Mouse (Mus musculus): ENCODE measurements around the gene Aldh1a7. TPM values are rescaled to one million over a fixed set of nuclear protein-coding genes. Genes with fewer than 3 reads are reported as not detected.
"Not testable (repeated sequence)": the region's sequence is repeated elsewhere in the genome, so short reads cannot be mapped to it uniquely, and the experiment has no call there.

Aldh1a7 gene
- polyA plus RNA-seq, 1 experiment from 2014 or later, result 1.0 TPM

DNA sequence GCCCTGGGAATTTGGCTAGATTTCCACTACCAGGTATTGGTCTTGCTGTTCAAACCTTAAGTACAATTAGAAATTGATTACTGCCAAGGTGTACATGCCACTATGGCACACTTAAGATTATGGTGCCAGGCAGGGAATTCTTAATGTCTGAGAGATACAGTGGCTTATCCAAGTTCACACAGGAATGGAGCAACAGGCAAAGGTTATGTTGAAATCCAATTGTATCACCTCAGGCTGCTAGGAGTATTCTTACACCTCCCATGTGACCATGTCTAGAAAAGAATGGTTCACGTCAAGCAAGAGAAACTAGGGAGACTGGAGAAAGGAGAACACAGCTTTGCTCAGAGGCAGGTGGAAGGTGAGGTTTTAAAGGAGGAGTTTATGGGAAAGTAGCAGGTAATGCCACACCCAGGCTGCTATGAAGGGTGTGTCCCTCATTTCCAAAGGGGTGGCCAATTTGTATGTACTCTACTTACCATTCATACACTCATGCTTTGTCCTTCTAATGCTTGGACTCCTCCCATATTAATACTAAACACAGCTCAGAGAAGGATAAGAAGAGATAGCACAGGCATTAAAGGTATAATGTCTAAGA lies 74.2 kb downstream of the Aldh1a7 start:
- ATAC-seq (ENCODE audit: low read depth), result no peak
- Histone ChIP-seq H3K4me1 (ENCODE audit: control insufficient read depth, low read depth, low read length) (no peaks in the 10 kb centered on the region), H3K27ac (ENCODE audit: low read length) (no peak overlapping the region), H3K27me3 (ENCODE audit: control insufficient read depth, insufficient read depth, low read depth, low read length) (no peaks in the 10 kb centered on the region), H3K9me3 (replicated peaks; ENCODE audit: control insufficient read depth, low read length) (no peaks in the 10 kb centered on the region), H3K36me3 (ENCODE audit: control insufficient read depth, insufficient read depth) (no peaks in the 10 kb centered on the region), H3K4me2 (ENCODE audit: low read depth, low read length) (no peak overlapping the region), H3K4me3 (ENCODE audit: low read depth, low read length) (no peak overlapping the region), H3K9ac (ENCODE audit: low read depth, low read length) (no peak overlapping the region)
- WGBS (ENCODE audit: insufficient replicate concordance), result 46% methylated on average over 1 of the region's 1 CpGs

DNA sequence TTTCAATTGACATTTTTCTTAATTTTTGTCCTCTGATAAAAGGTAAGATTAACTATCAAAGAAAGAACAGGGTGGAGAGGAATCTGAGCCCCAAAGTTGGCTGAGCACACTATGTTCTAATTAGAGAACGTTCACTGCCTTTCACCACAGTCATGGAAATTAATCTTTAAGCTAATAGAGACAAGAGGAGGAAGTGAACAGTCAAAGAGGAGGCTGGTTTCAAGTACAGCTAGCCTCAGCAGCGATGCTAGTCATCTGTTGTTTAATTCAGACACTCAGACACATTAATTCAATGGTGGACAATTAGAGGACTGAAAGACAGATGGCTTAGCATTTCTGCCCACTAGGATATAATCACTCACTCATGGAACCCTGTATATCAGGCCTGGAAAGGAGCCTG lies 77.4 kb downstream of the Aldh1a7 start:
- Histone ChIP-seq H3K36me3 (ENCODE audit: control insufficient read depth, insufficient read depth) (no peaks in the 10 kb centered on the region), H3K4me1 (ENCODE audit: control insufficient read depth, low read depth, low read length) (no peaks in the 10 kb centered on the region), H3K27ac (ENCODE audit: low read length) (no peak overlapping the region), H3K9me3 (replicated peaks; ENCODE audit: control insufficient read depth, low read length) (no peaks in the 10 kb centered on the region), H3K4me2 (ENCODE audit: low read depth, low read length) (no peak overlapping the region), H3K27me3 (ENCODE audit: control insufficient read depth, insufficient read depth, low read depth, low read length) (no peaks in the 10 kb centered on the region), H3K9ac (ENCODE audit: low read depth, low read length) (no peak overlapping the region), H3K4me3 (ENCODE audit: low read depth, low read length) (no peak overlapping the region)
- WGBS (ENCODE audit: insufficient replicate concordance), result 24% methylated on average over 2 of the region's 2 CpGs
- ATAC-seq (ENCODE audit: low read depth), result no peak

DNA sequence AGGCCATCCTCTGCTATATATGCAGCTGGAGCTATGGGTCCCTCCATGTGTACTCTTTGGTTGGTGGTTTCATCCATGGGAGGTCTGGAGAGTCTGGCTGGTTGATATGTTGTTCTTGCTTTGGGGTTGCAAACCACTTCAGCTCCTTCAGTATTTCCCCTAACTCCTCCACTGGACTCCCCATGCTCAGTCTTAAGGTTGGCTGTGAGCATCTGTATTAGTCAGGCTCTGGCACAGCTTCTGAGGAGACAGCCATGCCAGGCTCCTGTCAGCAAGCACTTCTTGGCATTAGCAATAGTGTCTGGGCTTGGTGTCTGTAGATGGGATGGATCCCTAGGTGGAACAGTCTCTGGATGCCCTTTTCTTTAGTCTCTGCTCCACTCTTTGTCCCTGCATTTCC lies 79.9 kb downstream of the Aldh1a7 start:
- not testable (repeated sequence) for H3K27ac ChIP-seq (ENCODE audit: low read length)

DNA sequence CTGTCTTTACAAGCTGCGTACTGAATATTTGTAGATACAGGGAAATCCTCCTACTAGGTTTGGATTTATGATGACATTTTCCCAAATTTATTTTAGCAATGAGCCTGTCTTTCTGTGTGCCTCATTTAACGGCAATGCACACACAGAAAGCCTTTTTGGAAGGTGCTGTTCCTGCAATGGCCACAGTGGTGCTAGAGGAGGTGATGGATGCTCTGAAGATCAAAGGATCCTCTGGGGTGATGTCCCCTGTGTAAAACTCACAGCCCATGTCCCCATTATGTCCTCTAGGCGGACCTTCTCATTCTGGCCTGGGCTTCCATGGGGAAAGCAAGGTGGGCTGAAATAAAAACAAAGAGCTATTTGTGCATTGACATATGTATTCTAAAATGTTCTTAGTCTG lies 83.0 kb downstream of the Aldh1a7 start:
- Histone ChIP-seq H3K4me2 (ENCODE audit: low read depth, low read length) (no peak overlapping the region), H3K27me3 (ENCODE audit: control insufficient read depth, insufficient read depth, low read depth, low read length) (no peaks in the 10 kb centered on the region), H3K27ac (ENCODE audit: low read length) (no peak overlapping the region), H3K9me3 (replicated peaks; ENCODE audit: control insufficient read depth, low read length) (no peaks in the 10 kb centered on the region), H3K9ac (ENCODE audit: low read depth, low read length) (no peak overlapping the region), H3K4me3 (ENCODE audit: low read depth, low read length) (no peak overlapping the region), H3K4me1 (ENCODE audit: control insufficient read depth, low read depth, low read length) (no peaks in the 10 kb centered on the region), H3K36me3 (ENCODE audit: control insufficient read depth, insufficient read depth) (no peaks in the 10 kb centered on the region)
- ATAC-seq (ENCODE audit: low read depth), result no peak
- 52% methylated on average over 3 of the region's 3 CpGs for WGBS (ENCODE audit: insufficient replicate concordance)

More for the DNA sequence above, 79.9 kb downstream of the Aldh1a7 start:
- H3K4me3 ChIP-seq (ENCODE audit: low read depth, low read length); H3K36me3 ChIP-seq (ENCODE audit: control insufficient read depth, insufficient read depth); ATAC-seq (ENCODE audit: low read depth); H3K4me2 ChIP-seq (ENCODE audit: low read depth, low read length); H3K9me3 ChIP-seq (replicated peaks; ENCODE audit: control insufficient read depth, low read length); H3K4me1 ChIP-seq (ENCODE audit: control insufficient read depth, low read depth, low read length); H3K9ac ChIP-seq (ENCODE audit: low read depth, low read length); H3K27me3 ChIP-seq (ENCODE audit: control insufficient read depth, insufficient read depth, low read depth, low read length): not testable (repeated sequence)

Other genes with a start within 250 kb of the Aldh1a7 start
- 0.70 and 1.3 TPM in 2 replicates for gene Aldh1a1, start 234.8 kb downstream of the Aldh1a7 start, polyA plus RNA-seq (2015; fragmentation: Nextera tagmentation; extraction: Ambion mirVana)
- not detected in 2 replicates for gene Tmc1, start 226.6 kb upstream of the Aldh1a7 start, polyA plus RNA-seq (2015; fragmentation: Nextera tagmentation; extraction: Ambion mirVana)